Mouse (Mus musculus) mouse embryonic stem cell (cell line): Measurements from ENCODE around the gene Trim8.

Source experiments
- in situ Hi-C, 2 experiments: fragments of 300-500 bp; cut with MboI; formaldehyde crosslinking; loops; 1 replicate in 1 of 2; 3 replicates in 1 of 2; pipeline ENCODE4 v1.14.3; 2019 to 2020; ENCODE audit warnings: low sequenced_read_pairs in 2 of 2, low pct_unique_long_range_greater_than_20kb in 1 of 2, mixed read lengths in 1 of 2; ENCODE audit not compliant: unreplicated experiment in 1 of 2

Gene Trim8

GRCm38 (mm10) chr19:46478242-46478641 lies 23.3 kb upstream of the Trim8 start:
- in situ Hi-C loops: no loop called here

GRCm38 (mm10) chr19:46478826-46479225 lies 22.7 kb upstream of the Trim8 start:
- in situ Hi-C loops: no loop called here

DNA sequence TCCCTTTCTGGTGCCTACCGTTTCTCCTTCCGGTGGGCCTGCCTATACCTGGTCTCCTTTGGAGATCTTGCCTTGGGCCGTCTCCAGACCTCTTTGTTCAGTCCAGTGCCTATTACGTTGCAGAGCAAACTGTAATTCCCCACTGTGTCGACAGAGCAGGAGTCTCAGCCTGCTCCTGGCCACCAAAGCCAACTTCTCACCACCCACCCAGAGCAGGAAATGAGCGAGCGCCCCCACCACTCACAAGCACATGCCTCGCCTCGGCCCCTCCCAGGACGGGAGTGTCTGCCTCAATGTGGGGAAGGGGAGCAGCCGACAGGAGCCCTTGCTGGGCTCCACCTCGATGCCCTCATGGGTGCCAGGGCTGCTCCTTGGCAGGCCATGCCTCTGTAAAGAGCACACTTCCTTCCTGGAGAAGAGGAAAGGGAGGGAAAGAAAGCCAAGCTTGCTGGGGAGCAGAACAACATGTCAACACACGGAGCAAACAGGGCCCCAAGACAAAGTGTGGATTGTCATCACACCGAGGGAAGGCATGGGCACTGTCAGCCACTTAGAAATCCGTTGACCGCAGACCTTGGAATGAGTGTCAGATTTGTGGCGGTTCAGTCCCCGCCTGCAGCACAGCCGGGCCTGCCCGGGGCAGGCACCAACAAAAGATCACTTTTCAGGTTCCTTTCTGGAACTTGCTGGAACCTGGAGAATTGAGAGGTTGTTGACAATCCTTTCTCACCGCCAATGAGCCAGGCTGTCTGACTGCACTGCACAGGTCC lies 22.0 kb upstream of the Trim8 start:
- in situ Hi-C loops: no loop called here

DNA sequence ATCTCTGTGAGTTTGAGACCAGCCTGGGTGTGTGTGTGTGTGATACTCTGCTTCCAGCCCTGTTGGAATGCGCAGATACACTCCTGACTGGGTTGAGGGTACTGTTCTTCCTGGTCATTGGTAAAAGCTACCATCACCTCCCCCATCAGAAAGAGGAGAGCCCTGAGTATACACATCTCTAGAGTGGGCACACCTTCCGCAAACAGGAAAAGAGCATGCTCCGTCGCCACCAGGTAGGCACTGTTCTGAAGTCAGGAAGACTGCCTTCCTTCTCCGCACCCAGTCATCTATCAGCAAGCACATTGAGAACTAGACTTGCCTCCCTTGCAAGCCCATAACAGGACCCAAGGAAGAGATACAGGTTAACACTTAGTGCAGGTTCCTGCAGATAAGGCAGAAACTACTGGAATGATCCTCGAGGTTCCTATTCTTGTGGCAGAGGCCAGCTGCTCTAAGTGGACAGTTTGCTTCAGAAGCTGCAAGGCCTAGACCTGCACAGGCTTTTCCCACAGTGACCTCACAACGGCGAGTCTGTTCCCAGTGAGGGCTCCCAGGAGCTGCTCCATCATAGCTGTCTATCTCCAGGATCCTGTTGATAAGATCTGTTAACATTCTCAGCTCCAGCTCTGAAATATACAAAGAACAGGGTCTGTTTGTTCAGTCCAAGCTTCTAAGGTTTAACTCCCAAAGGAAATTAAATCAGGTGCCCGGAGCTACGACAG lies 20.7 kb upstream of the Trim8 start:
- in situ Hi-C loops: no loop called here

- in situ Hi-C loops: no loop called here
Observed at GRCm38 (mm10) chr19:46481352-46481751, 20.1 kb upstream of the Trim8 start.

DNA sequence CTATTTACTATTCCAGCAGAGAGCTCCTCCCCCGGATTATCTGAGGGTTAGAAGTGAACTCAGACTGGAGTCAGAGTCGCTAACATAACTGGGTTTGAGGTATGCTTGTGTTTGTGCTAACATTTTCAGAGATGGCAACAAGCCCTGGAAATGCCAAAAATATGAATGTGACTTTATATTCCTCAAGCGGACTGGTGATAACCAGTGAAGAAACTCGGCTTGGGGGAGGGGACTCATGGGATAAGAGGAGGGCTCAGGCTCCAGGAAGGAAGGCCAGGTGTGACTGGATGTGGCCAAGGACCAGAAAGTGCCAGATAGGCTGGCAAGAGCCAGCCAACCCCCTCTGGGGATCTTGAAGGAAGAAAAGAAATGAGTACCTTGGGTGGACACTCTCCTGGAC lies 19.7 kb upstream of the Trim8 start:
- in situ Hi-C loops: no loop called here

DNA sequence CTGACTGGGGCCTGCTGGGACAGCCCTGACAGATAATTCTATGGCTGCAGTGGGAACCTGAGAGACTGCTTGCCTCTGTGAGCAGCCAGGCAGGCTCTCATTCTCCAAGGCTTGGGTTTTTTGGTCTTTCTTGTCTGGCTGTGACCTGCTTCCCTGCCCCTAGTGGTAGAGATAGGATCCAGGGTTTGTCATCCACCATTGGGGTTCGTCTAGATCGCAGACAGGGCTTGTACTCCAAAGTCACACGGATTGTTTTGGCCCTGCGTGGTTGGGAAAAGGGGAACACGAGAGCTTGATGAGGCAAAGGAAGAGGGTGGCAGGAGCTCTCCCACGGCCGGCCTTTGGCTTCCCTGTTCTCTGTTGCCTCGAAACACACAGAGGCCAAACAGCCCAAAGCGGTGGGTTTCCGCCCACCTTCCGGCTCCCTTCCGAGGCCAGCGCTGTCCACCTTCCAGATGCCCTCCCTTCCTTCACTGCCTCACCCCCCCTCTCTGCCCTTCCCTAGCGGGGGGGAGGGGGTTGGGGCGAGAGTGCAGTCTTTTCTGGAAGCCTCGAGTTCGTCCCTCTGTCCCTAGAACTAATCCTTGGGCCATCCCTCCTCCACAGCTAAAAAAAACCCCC lies 18.5 kb upstream of the Trim8 start:
- in situ Hi-C loops: no loop called here

DNA sequence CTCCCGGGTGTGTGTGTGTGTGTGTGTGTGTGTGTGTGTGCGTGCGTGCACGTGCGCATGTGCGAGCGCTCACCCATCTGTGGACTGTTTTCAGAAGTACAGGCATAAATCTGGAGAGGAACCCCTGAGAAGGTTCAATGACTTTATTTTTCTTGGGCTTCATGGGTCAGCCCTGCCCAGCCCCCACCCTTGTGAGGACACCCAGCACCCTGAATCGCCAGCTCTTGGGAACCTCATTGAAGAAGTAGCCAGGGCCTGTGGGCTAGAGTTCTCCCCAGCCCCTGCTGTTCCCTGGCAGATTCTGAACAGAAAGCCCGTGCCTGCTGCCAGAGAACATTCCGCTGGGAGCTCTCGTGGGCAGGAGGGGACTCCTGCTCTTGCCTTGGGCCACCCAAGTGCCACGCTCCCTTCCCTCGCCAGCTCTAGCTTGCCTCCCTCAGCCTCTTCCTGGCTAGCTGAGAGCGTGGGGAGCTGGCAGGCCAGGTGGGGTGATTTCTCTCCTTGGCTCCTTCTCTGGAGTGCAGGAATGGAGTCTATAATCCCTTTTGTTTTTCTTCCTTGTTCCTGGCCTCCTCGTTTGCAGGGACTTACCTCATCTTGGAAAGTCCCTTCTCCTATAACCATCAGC lies 17.7 kb upstream of the Trim8 start:
- in situ Hi-C loops: no loop called here

DNA sequence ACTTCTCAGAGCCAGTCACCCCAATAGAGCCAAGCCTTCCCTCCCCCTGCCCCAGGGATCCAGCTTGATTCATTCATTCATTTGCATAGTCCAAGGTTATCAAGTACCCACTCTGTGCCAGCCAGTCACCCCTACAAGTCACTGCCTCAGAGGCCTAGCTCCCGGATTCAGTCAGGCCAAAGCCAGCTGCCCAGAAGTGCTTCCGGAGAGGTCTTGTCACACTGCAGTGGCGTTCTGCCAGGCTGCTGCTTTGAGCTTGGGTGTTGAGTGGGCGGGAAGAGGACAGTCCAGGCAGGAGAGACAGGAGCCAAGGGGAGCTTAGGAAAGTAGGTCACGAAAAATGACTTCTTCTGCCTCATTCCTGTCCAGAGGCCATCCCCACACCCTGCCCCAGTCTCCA lies 17.0 kb upstream of the Trim8 start:
- in situ Hi-C loops: no loop called here

- in situ Hi-C loops: no loop called here
Observed at GRCm38 (mm10) chr19:46485847-46486246, 15.7 kb upstream of the Trim8 start.

GRCm38 (mm10) chr19:46486709-46487108 lies 14.8 kb upstream of the Trim8 start:
- in situ Hi-C loops: no loop called here

- in situ Hi-C loops: no loop called here
Observed at GRCm38 (mm10) chr19:46489448-46489847, 12.1 kb upstream of the Trim8 start.

GRCm38 (mm10) chr19:46490634-46491033 lies 10.9 kb upstream of the Trim8 start:
- in situ Hi-C loops: no loop called here

- in situ Hi-C loops: no loop called here
Observed at GRCm38 (mm10) chr19:46495136-46495535, 6.4 kb upstream of the Trim8 start.

- in situ Hi-C loops: no loop called here
Observed at GRCm38 (mm10) chr19:46497230-46497629, 4.3 kb upstream of the Trim8 start.

DNA sequence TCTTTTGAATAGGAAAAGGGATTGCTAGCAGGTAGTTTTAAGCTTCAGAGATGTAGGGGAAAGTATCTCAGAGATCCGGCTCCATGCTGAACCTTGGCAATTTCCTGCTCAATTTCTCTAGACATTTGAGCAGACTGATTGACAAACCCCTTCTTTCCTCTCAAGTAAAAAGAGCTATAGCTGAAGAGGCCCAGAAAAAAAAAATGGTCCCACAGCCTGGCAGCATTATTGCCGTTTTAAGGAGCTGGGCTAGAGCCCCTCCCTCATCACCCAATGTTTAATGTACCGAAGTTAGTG lies 2.0 kb upstream of the Trim8 start:
- in situ Hi-C loops: no loop called here

DNA sequence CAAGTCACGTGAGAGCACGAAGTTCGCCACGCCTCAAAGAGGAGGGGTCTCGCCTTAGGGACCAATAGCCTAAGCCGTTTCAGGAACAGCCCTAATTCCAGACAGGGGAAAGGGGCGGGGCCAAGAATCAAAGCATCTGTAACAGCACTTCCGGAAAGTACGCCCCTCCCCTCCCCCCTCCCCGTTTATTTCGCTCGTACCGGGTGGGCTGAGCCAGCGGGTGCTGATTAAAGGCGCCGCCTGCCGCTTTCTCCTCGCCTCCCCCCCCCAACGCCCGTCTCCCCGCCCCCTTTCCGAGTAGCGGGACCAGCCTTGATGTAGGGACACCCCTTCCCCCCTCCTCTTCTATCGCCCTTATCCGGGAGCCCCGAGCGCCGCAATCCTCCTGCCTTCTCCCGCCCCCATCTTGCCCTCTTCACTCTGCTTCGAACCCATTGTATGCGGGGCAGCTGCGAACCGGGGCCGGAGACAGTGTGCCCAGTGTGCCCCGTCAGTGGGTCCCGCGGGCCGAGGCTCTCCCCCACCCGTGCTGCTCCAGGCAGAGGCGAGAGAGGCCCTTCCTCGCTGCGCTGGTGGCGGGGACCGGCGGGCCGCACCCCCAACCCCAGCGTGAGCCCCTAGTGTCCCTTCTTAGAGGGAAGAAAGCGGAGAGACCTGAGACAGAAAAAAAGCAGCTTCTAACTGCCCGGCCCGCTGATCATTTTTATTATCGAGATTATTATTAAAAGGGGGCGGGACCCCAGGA lies 1.5 kb upstream of the Trim8 start:
- in situ Hi-C loops: no loop called here

DNA sequence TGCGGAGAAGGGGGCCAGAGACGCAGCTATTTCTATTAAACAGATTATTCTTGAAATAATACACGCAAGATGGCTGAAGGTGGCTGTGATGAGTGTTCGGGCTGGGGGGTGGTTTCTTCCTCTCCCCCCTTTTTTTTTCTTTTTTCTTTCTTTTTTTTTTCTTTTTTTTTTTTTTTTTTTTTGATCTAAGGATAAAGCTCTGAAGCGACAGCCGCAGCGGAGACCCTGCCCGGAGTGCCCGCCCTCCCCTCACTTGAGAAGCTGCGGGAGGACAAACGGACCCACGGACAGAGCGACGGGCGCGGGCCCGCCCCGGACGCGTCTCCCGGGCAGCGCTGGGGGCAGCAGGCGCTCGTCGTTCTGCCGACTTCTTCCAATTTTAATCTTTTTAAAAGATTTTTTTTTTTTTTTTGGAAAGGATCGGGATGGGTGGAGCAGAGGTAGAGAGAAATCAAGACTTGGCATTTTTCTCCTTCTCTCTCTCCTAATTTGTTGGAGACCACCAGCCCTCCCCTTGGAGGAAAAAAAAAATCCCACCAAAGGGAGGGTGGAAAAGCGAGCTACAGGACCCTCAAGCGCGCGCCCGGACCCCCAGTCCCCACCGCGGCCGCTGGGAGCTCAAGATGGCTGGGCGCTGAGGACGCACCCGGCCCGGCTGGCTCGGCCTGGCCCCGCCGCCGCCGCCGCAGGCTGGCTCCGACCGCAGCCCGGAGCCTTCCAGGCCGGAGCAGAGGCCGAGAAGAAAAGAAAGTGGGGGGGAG lies 741 bp upstream of the Trim8 start:
- in situ Hi-C loops: no loop called here
